Mouse (Mus musculus) embryonic facial prominence, embryonic 14.5 days (tissue): Measurements from ENCODE around the gene Babam2. TPM values are rescaled to one million over a fixed set of nuclear protein-coding genes. Genes with fewer than 3 reads are reported as not detected.

Experiments used
- ATAC-seq: fragments of 200-750 bp; cut with Nextera tagmentation; 2 replicates; pipeline ENCODE4 v1.8.0; 2017; ENCODE audit warnings: low read depth, moderate number of reproducible peaks, moderate TSS enrichment
- DNase-seq: peaks from one replicate; pipeline ENCODE4 v3.0.0-alpha.2; 2015; ENCODE audit warnings: low spot score
- H3K27ac ChIP-seq: fragments of 300-500 bp; sonication (generic); replicated peaks from 2 replicates; pipeline ENCODE4 v1.5.1; 2014; ENCODE audit warnings: low read depth, mild to moderate bottlenecking, low read length, moderate library complexity
- H3K27me3 ChIP-seq: fragments of 300-500 bp; sonication (generic); replicated peaks from 2 replicates; pipeline ENCODE4 v1.6.1; 2014; ENCODE audit warnings: low read length; ENCODE audit not compliant: control insufficient read depth, insufficient read depth
- H3K36me3 ChIP-seq: fragments of 300-500 bp; sonication (generic); 2 replicates; pipeline ENCODE4 v1.6.1; 2014; ENCODE audit warnings: low read length, mixed read lengths; ENCODE audit not compliant: control insufficient read depth, insufficient read depth
- H3K4me1 ChIP-seq: fragments of 300-500 bp; sonication (generic); 2 replicates; pipeline ENCODE4 v1.6.1; 2014; ENCODE audit warnings: antibody characterized with exemption, low read length; ENCODE audit not compliant: control insufficient read depth, insufficient read depth
- H3K4me2 ChIP-seq: fragments of 300-500 bp; sonication (generic); 2 replicates; pipeline ENCODE4 v1.6.1; 2014; ENCODE audit warnings: low read depth, mild to moderate bottlenecking, low read length, moderate library complexity, mixed read lengths
- H3K4me3 ChIP-seq: fragments of 300-500 bp; sonication (generic); 2 replicates; pipeline ENCODE4 v1.5.1; 2014; ENCODE audit warnings: low read depth, mild to moderate bottlenecking, low read length
- H3K9ac ChIP-seq: fragments of 300-500 bp; sonication (generic); 2 replicates; pipeline ENCODE4 v1.6.1; 2014; ENCODE audit warnings: low read depth, mild to moderate bottlenecking, low read length, moderate library complexity, mixed read lengths
- H3K9me3 ChIP-seq: fragments of 300-500 bp; sonication (generic); 2 replicates; pipeline ENCODE4 v1.6.1; 2016; ENCODE audit warnings: low read length; ENCODE audit not compliant: control insufficient read depth
- WGBS: fragments of 180-500 bp; shearing (Covaris S2); extraction: QIAGEN DNeasy Blood & Tissue Kit; methylation state at CpG from one replicate; pipeline ENCODE4 v1.1.7; 2014; 5-methylcytosine and 5-hydroxymethylcytosine counted together
- polyA plus RNA-seq: library from polyadenylated mRNA; unstranded; fragments of >200 nt; fragmentation: Nextera tagmentation; extraction: Ambion mirVana; gene quantifications from 2 replicates; pipeline ENCODE4 v1.2.1, GENCODE M21; 2014

Gene Babam2
- polyA plus RNA-seq, 1 experiment from 2014 or later: 37.6 TPM

DNA sequence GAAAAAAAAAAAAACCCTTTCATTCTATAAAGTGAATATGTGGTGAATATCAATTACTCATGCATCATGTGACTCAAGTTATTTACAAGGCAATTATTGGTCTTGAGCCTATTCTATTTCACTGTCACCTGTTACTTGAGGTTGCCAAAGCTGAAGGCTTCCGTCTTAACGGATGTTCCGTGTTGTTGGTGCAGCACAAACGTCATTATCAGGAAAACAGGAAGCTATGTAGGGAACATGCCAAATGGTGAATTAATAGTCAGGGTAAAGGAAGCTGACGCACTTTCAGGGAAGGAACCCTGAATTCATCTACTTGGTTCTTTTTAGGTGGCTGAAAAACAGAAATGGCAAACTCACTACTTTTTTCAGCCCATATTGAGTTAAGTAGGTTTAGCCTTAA is 30.0 kb downstream of the Babam2 start:
- no peaks in the 10 kb centered on the region for H3K9me3 ChIP-seq
- H3K4me1 ChIP-seq: no peaks in the 10 kb centered on the region
- H3K27me3 ChIP-seq: no peaks in the 10 kb centered on the region
- 81% methylated on average over 5 of the region's 5 CpGs for WGBS
- no peak overlapping the region for H3K4me2 ChIP-seq
- no peaks in the 10 kb centered on the region for H3K36me3 ChIP-seq
- DNase-seq (no peak), ATAC-seq (no peak)
- H3K27ac ChIP-seq: no peak overlapping the region
- no peak overlapping the region for H3K4me3 ChIP-seq
- H3K9ac ChIP-seq: no peak overlapping the region

DNA sequence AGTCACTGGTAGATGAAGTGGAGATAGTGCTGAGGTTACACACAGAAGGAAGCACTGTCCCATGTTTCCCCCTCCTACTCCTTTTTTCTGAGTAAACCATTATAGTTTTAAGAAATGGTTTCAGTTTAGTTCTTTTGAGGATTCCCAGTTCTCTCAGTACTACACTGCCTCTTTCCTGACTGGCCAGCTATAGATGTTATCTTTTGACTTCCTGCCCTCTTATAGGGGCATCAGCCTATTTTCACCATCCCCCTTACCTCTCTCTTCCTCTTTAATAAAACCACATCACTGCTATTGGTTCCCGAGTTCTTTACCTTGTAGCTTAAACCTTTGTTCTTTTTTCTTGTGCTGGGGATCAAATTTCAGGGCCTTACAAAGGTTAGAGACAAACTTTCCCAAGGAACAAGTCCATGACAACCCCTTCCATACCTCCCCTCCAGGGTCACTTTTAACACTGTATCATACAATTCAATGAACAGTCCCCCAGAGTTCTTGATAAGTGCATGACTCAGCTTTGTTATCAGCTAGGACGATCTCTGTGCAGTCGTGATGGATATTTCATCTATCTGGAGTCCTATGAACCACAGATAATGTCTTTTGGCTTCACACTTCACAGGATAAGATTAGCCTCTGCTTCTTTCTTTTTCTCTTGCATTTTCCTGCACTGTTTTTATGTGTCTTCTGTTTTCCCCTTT is 35.3 kb downstream of the Babam2 start:
- DNase-seq (no peak), ATAC-seq (no peak)
- Histone ChIP-seq H3K9me3 (no peaks in the 10 kb centered on the region), H3K27me3 (no peaks in the 10 kb centered on the region), H3K4me3 (no peak overlapping the region), H3K27ac (no peak overlapping the region), H3K9ac (no peak overlapping the region), H3K4me1 (no peaks in the 10 kb centered on the region), H3K36me3 (no peaks in the 10 kb centered on the region), H3K4me2 (no peak overlapping the region)
- WGBS: 32% methylated on average over 3 of the region's 3 CpGs

DNA sequence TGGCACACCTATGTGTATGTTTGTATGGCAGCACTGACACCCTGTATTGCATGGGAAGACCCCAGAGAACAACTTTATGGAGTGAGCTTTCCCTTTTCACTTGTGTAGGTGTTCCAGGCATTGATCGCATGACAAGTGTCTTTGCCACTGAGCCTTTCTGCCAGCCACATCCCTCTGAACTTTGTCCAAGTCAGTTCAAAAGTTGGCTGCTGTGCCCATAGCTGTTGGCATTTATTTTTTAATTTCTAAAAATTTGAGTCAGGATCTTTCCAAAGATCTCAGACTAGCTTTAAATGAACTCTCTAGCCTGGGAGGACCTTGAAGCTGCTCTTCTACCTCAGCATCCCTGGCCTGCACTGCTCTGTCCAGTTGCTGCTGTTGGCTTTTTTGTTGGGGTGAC is 44.4 kb downstream of the Babam2 start:
- ATAC-seq (no peak), DNase-seq (no peak)
- H3K4me2 ChIP-seq: no peak overlapping the region
- H3K4me3 ChIP-seq: no peak overlapping the region
- no peaks in the 10 kb centered on the region for H3K36me3 ChIP-seq
- H3K4me1 ChIP-seq: no peaks in the 10 kb centered on the region
- WGBS: 100% methylated on average over 1 of the region's 1 CpGs
- no peaks in the 10 kb centered on the region for H3K9me3 ChIP-seq
- no peak overlapping the region for H3K27ac ChIP-seq
- H3K27me3 ChIP-seq: no peaks in the 10 kb centered on the region
- no peak overlapping the region for H3K9ac ChIP-seq

DNA sequence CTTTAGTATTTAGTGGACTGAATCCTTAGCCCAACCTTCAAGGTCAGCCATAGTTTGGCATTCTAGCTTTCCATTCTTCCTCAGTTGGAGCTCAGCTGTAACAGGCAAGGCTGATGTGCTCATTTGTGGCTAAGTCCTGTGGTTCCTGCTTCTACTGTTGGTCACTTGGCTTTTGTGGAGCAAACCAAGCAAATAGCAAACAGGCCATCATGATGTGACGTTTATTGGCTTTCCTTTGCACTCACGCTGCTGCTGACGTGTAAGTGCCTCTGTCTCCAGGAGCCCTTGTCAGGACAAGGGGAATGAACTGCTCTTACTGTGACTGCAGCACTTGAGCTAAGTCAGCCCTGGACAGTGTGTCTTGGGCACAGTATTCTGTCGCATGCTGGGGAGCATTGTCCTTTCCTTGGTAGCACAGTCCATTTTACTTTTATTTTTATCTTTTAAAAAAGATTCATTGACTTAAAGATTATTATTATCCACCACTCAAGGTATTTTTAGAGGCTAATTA is 45.1 kb downstream of the Babam2 start:
- Histone ChIP-seq H3K9ac (no peak overlapping the region), H3K36me3 (no peaks in the 10 kb centered on the region), H3K4me3 (no peak overlapping the region), H3K4me2 (no peak overlapping the region), H3K27me3 (no peaks in the 10 kb centered on the region), H3K9me3 (no peaks in the 10 kb centered on the region), H3K4me1 (no peaks in the 10 kb centered on the region), H3K27ac (no peak overlapping the region)
- WGBS: 75% methylated on average over 4 of the region's 4 CpGs
- DNase-seq (no peak), ATAC-seq (no peak)

DNA sequence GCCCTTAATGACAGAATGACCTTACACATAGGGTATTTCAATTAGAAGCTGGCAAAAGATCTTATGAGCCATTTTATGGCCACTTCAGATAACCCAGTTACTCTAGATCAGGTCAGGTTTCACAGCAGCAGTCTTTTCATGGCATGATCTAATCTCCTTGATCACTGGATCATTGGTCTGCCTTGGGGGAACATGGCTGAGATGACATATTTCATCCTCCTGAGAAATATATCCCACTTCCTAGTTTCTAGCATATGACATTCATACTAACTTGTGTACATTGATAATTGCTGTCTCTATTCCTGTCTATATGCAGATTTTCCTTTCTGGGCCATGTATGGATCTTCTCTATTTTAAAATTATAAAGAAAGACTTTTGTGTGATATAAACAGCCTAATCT is 51.9 kb downstream of the Babam2 start:
- no peak for DNase-seq
- no peaks in the 10 kb centered on the region for H3K36me3 ChIP-seq
- H3K4me3 ChIP-seq: no peak overlapping the region
- H3K9me3 ChIP-seq: no peaks in the 10 kb centered on the region
- ATAC-seq: no peak
- H3K4me1 ChIP-seq: no peaks in the 10 kb centered on the region
- H3K27me3 ChIP-seq: no peaks in the 10 kb centered on the region
- no peak overlapping the region for H3K9ac ChIP-seq
- no peak overlapping the region for H3K27ac ChIP-seq
- no peak overlapping the region for H3K4me2 ChIP-seq

DNA sequence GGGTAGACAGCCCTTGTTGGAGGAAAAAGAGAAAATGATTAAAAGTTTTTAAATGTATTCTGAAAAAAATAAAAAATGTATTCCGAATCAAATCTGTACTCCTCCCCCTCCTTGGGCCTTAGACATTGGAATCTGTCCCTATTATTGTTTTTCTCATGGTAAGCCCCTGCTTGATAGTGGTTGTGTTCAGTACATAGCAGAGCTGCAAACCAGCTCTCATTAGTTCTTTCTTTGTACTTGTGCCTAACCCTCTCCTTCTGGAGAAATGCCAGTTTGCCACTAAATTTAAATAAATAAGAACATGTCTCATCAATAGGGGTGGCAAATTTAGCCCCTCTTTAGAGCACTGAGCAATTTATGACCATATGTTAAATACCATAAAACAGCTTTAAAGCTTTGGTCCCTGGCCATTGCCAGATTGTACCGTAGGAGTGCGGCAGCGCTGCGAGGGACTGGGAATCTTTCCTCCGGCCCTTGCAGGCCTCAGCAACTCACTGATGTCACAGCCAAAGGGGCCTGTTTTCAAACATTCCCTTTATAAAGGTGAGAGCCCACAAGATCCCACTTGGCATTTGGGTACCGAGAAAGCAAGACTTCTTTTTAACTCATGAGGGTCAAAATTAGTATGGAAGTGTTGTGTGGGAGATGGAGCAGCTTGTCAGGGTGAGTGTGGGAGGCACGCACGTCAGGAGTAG is 52.9 kb downstream of the Babam2 start:
- Histone ChIP-seq H3K36me3 (no peaks in the 10 kb centered on the region), H3K4me1 (no peaks in the 10 kb centered on the region), H3K4me2 (no peak overlapping the region), H3K27me3 (no peaks in the 10 kb centered on the region), H3K27ac (no peak overlapping the region), H3K4me3 (no peak overlapping the region), H3K9ac (no peak overlapping the region), H3K9me3 (no peaks in the 10 kb centered on the region)
- no peak for DNase-seq
- no peak for ATAC-seq
- WGBS: 74% methylated on average over 9 of the region's 9 CpGs

DNA sequence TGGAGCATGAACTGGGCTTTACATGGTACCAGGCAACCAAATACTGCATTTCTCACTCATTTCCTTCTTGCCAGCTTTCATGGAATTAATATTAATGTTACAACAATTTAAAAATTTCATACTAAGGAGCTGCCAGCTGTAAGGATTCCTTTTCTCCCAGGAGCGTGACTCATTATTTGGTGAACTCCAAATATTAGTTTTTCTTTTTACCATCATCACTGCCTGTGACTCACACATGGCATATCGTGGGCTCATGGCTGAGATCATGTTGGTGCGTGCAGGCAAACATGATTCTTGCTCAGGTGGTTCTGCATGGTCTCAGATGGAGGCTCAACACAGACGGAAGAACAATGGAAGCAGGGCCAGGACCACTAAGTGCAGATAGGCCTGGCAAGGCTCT is 53.5 kb downstream of the Babam2 start:
- Histone ChIP-seq H3K4me1 (no peaks in the 10 kb centered on the region), H3K27me3 (no peaks in the 10 kb centered on the region), H3K27ac (no peak overlapping the region), H3K9me3 (no peaks in the 10 kb centered on the region), H3K9ac (no peak overlapping the region), H3K4me3 (no peak overlapping the region), H3K36me3 (no peaks in the 10 kb centered on the region), H3K4me2 (no peak overlapping the region)
- DNase-seq (no peak), ATAC-seq (no peak)
- 77% methylated on average over 4 of the region's 4 CpGs for WGBS

DNA sequence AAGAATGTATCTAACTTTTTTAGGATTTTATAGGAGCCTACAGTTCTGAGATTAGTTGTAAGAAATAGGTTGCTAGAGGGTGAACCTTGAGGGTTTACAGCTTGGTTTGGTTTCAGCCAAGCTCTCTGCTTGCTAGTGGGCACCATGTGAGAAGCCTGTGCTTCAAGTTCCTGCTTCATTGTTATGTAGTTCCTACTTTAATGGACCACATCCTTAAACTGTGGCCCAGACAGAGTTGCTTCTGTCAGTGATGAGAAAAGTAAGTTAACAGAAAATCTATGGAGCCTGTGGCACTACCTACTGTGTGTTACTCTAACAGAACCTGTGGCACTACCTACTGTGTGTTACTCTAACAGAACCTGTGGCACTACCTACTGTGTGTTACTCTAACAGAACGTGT is 57.1 kb downstream of the Babam2 start:
- Histone ChIP-seq H3K4me1 (no peaks in the 10 kb centered on the region), H3K36me3 (no peaks in the 10 kb centered on the region), H3K27me3 (no peaks in the 10 kb centered on the region), H3K4me3 (no peak overlapping the region), H3K9me3 (no peaks in the 10 kb centered on the region), H3K27ac (no peak overlapping the region), H3K9ac (no peak overlapping the region), H3K4me2 (no peak overlapping the region)
- no peak for DNase-seq
- WGBS: 71% methylated on average over 1 of the region's 1 CpGs
- no peak for ATAC-seq

DNA sequence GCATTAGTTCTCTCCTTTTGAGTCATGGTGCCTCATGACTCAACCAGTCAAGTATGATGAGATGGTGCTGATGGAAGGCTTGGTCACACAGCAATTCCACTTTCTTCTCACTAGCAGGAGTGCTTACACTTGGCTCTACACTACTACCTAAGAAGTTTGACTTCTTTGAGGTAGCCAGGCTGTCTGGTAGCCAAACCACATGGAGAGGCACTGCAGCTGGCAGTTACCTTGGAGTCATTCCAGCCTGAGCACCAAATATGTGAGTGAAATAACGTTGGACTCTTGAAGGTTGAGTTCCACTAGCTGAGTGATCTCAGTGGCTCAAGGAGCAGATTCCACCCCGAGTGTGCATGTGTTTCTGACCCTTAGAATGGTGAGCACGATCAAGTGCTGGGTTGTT is 57.8 kb downstream of the Babam2 start:
- H3K9me3 ChIP-seq: no peaks in the 10 kb centered on the region
- H3K27ac ChIP-seq: no peak overlapping the region
- DNase-seq (no peak), ATAC-seq (no peak)
- no peaks in the 10 kb centered on the region for H3K4me1 ChIP-seq
- no peak overlapping the region for H3K4me3 ChIP-seq
- H3K36me3 ChIP-seq: no peaks in the 10 kb centered on the region
- no peak overlapping the region for H3K4me2 ChIP-seq
- WGBS: 65% methylated on average over 3 of the region's 3 CpGs
- H3K27me3 ChIP-seq: no peaks in the 10 kb centered on the region
- H3K9ac ChIP-seq: no peak overlapping the region
